Mouse (Mus musculus) midbrain, embryonic 15.5 days (tissue): Measurements from ENCODE around the gene Slc13a4. TPM values are rescaled to one million over a fixed set of nuclear protein-coding genes. Genes with fewer than 3 reads are reported as not detected.

Experiments used
- ATAC-seq: fragments of 200-750 bp; cut with Nextera tagmentation; replicated peaks from 2 replicates; pipeline ENCODE4 v1.8.0; 2017; ENCODE audit warnings: moderate TSS enrichment
- H3K27ac ChIP-seq: fragments of 300-500 bp; sonication (generic); 2 replicates; pipeline ENCODE4 v1.5.1; 2015; ENCODE audit warnings: mild to moderate bottlenecking, inconsistent platforms
- H3K27me3 ChIP-seq: fragments of 300-500 bp; sonication (generic); replicated peaks from 2 replicates; pipeline ENCODE4 v1.6.1; 2015; ENCODE audit warnings: inconsistent platforms
- H3K36me3 ChIP-seq: fragments of 300-500 bp; sonication (generic); replicated peaks from 2 replicates; pipeline ENCODE4 v1.6.1; 2015; ENCODE audit warnings: inconsistent platforms
- H3K4me1 ChIP-seq: fragments of 300-500 bp; sonication (generic); 2 replicates; pipeline ENCODE4 v1.6.1; 2015; ENCODE audit warnings: inconsistent platforms
- H3K4me2 ChIP-seq: fragments of 300-500 bp; sonication (generic); 2 replicates; pipeline ENCODE4 v1.6.1; 2015; ENCODE audit warnings: inconsistent platforms, mild to moderate bottlenecking, moderate library complexity
- H3K4me3 ChIP-seq: fragments of 300-500 bp; sonication (generic); 2 replicates; pipeline ENCODE4 v1.5.1; 2015; ENCODE audit warnings: mild to moderate bottlenecking, inconsistent platforms
- H3K9ac ChIP-seq: fragments of 300-500 bp; sonication (generic); 2 replicates; pipeline ENCODE4 v1.6.1; 2015; ENCODE audit warnings: mild to moderate bottlenecking, inconsistent platforms
- H3K9me3 ChIP-seq: fragments of 300-500 bp; sonication (generic); 2 replicates; pipeline ENCODE4 v1.6.1; 2016; ENCODE audit warnings: inconsistent platforms
- WGBS: fragments of 180-500 bp; shearing (Covaris S2); methylation state at CpG from one replicate; pipeline ENCODE4 v1.1.7; 2015; ENCODE audit warnings: mixed read lengths; 5-methylcytosine and 5-hydroxymethylcytosine counted together
- polyA plus RNA-seq: library from polyadenylated mRNA; unstranded; fragments of >200 nt; fragmentation: Nextera tagmentation; extraction: Ambion mirVana; gene quantifications from 2 replicates; pipeline ENCODE4 v1.2.1, GENCODE M21; 2015

Slc13a4 gene
- 11.2 and 11.6 TPM in 2 replicates for polyA plus RNA-seq

DNA sequence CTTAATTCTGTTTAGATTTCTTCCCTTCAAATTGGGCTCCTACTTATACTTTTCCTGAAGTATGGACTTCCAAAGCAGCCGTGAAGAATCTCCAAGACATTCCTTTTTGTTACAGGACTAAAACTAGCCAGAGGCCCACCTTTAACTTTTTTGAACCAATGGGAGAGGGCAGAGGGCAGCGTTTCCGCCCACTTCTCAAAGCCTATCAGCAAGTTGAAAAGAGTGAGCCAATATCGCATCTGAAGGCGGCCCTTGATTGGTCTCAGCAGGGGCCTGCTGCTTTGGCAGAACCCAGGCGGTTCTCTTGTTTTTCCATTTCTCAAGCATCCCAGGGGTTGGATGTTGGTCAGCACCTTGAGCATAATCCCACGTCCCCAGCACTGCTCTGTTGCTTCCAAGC is at the start of gene Slc13a4:
Gene Slc13a4, minus strand, starts transcription at position 95 of the 400 bp plus-strand sequence.
- H3K9ac ChIP-seq = no peak within 1 kb of the TSS
- no peaks in the 10 kb centered on the region for H3K4me1 ChIP-seq
- 17% methylated on average over 7 of the region's 7 CpGs for WGBS
- H3K4me3 ChIP-seq = no peak within 1 kb of the TSS
- no peaks in the 10 kb centered on the region for H3K36me3 ChIP-seq
- H3K9me3 ChIP-seq = no peaks in the 10 kb centered on the region
- H3K27ac ChIP-seq = no peak within 1 kb of the TSS
- no peak within 1 kb of the TSS for H3K4me2 ChIP-seq
- H3K27me3 ChIP-seq = no peaks in the 10 kb centered on the region
- no peak for ATAC-seq

GRCm38 (mm10) chr6:35355320-35355719 is 47.4 kb upstream of the Slc13a4 start:
- 86% methylated on average over 3 of the region's 3 CpGs for WGBS
- Histone ChIP-seq H3K4me2 (no peak overlapping the region), H3K9me3 (no peaks in the 10 kb centered on the region), H3K9ac (no peak overlapping the region), H3K36me3 (no peaks in the 10 kb centered on the region), H3K27ac (peak overlapping the region; percentile 18; the same call in 1 of the 2 replicates), H3K4me3 (no peak overlapping the region), H3K4me1 (peaks cover 13% of the 10 kb centered on the region), H3K27me3 (no peaks in the 10 kb centered on the region)
- no peak for ATAC-seq

DNA sequence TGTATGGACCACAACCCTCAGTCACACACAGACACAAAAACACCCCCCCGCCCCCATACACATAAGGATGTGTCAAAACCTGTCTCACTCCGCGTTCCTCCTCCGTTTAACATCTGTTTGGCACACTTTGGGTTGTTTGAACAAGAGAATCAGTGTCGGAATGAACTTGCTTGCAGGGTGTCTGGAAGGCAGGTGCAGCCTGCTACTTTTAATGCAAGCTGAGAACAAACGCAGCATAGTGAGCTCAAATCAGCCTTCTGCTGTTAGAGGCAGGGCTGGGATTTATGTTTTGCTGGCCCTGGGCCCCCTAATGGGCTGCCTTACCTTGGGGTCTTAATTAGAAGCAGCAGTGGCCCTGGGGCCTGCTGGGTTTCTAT is 46.7 kb upstream of the Slc13a4 start:
- peaks cover 13% of the 10 kb centered on the region for H3K4me1 ChIP-seq
- no peak overlapping the region for H3K9ac ChIP-seq
- H3K36me3 ChIP-seq = no peaks in the 10 kb centered on the region
- no peaks in the 10 kb centered on the region for H3K9me3 ChIP-seq
- peak overlapping the region; percentile 34 for H3K4me2 ChIP-seq
- no peaks in the 10 kb centered on the region for H3K27me3 ChIP-seq
- peak; percentile 78 for ATAC-seq
- 0 out of 2 replicates have a peak overlapping the region, but pooled peaks have one; percentile 18 for H3K27ac ChIP-seq
- WGBS = 7% methylated on average over 6 of the region's 6 CpGs
- H3K4me3 ChIP-seq = no peak overlapping the region

- Histone ChIP-seq H3K4me3 (no peak overlapping the region), H3K27ac (0 out of 2 replicates have a peak overlapping the region, but pooled peaks have one; percentile 2), H3K9me3 (no peaks in the 10 kb centered on the region), H3K27me3 (no peaks in the 10 kb centered on the region), H3K4me2 (peak overlapping the region; percentile 34), H3K4me1 (peaks cover 13% of the 10 kb centered on the region), H3K36me3 (no peaks in the 10 kb centered on the region), H3K9ac (no peak overlapping the region)
- ATAC-seq = 0 out of 2 replicates have a peak, but pooled peaks have one; percentile 46
- 7% methylated on average over 18 of the region's 18 CpGs for WGBS
Observed at GRCm38 (mm10) chr6:35353846-35354621, 46.1 kb upstream of the Slc13a4 start.

DNA sequence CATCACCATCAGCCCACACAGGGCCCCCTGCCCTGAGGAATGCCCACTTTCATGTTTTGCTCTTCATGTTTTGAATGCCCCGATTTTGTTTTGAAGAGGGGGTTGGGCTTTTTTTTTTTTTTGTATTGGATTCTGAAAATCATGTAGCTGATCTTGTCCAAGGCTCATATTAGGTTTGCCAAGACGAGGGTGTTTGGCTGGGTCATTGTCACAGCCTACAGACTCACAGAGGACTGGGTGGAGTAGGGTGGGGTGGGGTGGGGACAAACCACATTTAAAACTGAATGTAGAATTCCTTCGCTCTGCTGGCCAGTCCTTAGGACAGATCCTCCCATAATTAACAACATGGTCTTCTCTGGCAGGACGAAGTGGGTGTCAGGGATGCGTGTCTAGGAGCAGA is 45.5 kb upstream of the Slc13a4 start:
- ATAC-seq = no peak
- Histone ChIP-seq H3K27ac (no peak overlapping the region), H3K9ac (no peak overlapping the region), H3K4me2 (no peak overlapping the region), H3K4me1 (peaks cover 13% of the 10 kb centered on the region), H3K36me3 (no peaks in the 10 kb centered on the region), H3K4me3 (no peak overlapping the region), H3K9me3 (no peaks in the 10 kb centered on the region), H3K27me3 (no peaks in the 10 kb centered on the region)
- WGBS = 60% methylated on average over 5 of the region's 5 CpGs

DNA sequence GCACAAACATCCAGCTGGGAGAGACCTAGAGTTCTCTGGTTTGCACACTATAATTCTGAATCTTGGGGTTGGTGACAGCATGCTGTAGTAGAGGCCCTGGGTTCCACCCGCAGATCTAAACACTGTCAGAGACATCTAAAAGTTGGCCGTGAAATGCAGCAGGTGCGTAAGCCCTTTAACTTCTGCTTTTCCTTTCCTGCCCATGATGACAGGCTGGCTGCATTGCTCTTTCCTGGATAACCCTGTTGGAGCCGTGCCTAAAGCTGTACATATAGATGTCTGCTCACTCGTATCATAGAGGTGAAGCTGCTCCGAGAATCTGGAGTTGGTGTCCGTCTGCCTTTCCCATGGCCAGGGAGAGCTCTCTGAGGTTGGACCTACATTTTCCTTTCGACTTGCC is 44.9 kb upstream of the Slc13a4 start:
- no peak overlapping the region for H3K27ac ChIP-seq
- 86% methylated on average over 8 of the region's 8 CpGs for WGBS
- H3K9me3 ChIP-seq = no peaks in the 10 kb centered on the region
- no peak overlapping the region for H3K9ac ChIP-seq
- no peak overlapping the region for H3K4me2 ChIP-seq
- no peak for ATAC-seq
- H3K4me3 ChIP-seq = no peak overlapping the region
- peaks cover 13% of the 10 kb centered on the region for H3K4me1 ChIP-seq
- no peaks in the 10 kb centered on the region for H3K36me3 ChIP-seq
- H3K27me3 ChIP-seq = no peaks in the 10 kb centered on the region

DNA sequence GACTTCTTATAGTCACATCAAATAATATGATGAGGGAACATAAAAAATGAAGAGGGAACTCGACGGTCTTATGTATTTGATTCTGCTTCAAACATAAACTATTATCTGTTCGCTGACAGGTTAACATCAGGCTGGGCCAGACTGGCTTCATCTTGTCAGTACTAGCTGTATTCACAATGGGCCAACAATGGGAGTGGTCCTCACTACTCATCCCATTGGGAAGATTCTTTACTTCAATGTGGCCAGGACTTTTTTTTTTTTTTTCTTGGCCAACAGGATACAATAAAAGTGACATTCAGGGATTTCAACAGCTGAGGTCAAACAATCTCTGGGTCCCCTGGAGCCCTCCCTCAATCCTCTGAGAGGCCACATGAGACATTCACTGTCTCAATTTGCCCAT is 43.9 kb upstream of the Slc13a4 start:
- 95% methylated on average over 3 of the region's 3 CpGs for WGBS
- ATAC-seq = no peak

GRCm38 (mm10) chr6:35349784-35350183 is 41.9 kb upstream of the Slc13a4 start:
- no peak for ATAC-seq
- H3K4me2 ChIP-seq = no peak overlapping the region
- no peaks in the 10 kb centered on the region for H3K36me3 ChIP-seq
- peaks cover 11% of the 10 kb centered on the region for H3K4me1 ChIP-seq
- H3K4me3 ChIP-seq = no peak overlapping the region
- 70% methylated on average over 7 of the region's 7 CpGs for WGBS
- no peak overlapping the region for H3K27ac ChIP-seq
- H3K27me3 ChIP-seq = no peaks in the 10 kb centered on the region
- no peaks in the 10 kb centered on the region for H3K9me3 ChIP-seq
- H3K9ac ChIP-seq = no peak overlapping the region

More for the DNA sequence above, 43.9 kb upstream of the Slc13a4 start:
- Histone ChIP-seq H3K4me1 (peaks cover 13% of the 10 kb centered on the region), H3K9me3 (no peaks in the 10 kb centered on the region), H3K27me3 (no peaks in the 10 kb centered on the region), H3K4me2 (no peak overlapping the region), H3K4me3 (no peak overlapping the region), H3K9ac (no peak overlapping the region), H3K27ac (no peak overlapping the region), H3K36me3 (no peaks in the 10 kb centered on the region)

DNA sequence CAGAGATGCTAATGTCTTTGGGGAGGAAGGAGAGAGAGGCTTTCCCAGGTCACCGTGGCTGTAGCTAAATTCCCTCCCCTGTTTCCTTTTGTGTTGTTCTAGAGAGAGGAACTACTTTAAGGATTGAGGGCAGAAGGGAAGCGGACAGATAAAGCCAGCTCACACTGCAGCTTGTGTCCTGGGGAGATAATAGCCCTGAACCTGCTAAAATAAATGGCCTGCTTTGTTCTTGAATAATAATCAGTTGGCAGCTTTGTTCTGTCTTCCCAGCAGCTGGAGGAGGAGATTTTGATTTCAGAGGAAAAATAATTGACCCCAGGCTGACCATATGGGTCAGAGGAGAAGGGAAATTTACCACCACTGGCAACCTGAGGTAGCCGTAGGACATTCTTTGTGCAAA is 30.7 kb upstream of the Slc13a4 start:
- H3K9ac ChIP-seq = no peak overlapping the region
- 14% methylated on average over 3 of the region's 3 CpGs for WGBS
- no peak overlapping the region for H3K27ac ChIP-seq
- no peaks in the 10 kb centered on the region for H3K36me3 ChIP-seq
- no peak for ATAC-seq
- peaks cover 5% of the 10 kb centered on the region; the same call in 1 of the 2 replicates for H3K4me1 ChIP-seq
- no peak overlapping the region for H3K4me3 ChIP-seq
- no peak overlapping the region for H3K4me2 ChIP-seq
- no peaks in the 10 kb centered on the region for H3K27me3 ChIP-seq
- H3K9me3 ChIP-seq = no peaks in the 10 kb centered on the region

- Histone ChIP-seq H3K36me3 (no peaks in the 10 kb centered on the region), H3K9me3 (no peaks in the 10 kb centered on the region), H3K27ac (no peak overlapping the region), H3K9ac (no peak overlapping the region), H3K4me1 (peaks cover 5% of the 10 kb centered on the region; the same call in 1 of the 2 replicates), H3K4me3 (no peak overlapping the region), H3K4me2 (no peak overlapping the region), H3K27me3 (no peaks in the 10 kb centered on the region)
- WGBS = 79% methylated on average over 8 of the region's 8 CpGs
- no peak for ATAC-seq
Observed at GRCm38 (mm10) chr6:35337836-35338235, 29.9 kb upstream of the Slc13a4 start.

DNA sequence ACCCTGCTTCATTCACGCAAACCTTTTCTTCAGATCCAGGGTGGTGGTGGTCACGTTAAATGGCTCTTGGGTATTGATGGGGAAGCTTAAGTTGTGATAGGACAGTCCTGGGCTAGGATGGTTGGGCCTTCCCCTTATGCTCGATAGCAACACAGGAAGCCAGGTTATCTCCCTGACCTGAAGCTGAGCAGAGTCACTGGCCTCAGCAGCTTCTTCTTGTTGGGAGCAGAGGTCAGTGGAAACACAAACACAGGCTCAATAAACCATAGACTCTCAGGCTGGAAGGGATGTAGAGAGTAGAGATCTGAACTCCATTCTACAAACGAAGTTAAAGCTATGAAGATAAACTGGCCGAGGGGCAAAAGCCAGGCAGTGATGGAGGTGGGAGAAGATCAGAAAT is 27.5 kb upstream of the Slc13a4 start:
- H3K27me3 ChIP-seq = no peaks in the 10 kb centered on the region
- WGBS = 86% methylated on average over 5 of the region's 5 CpGs
- H3K4me2 ChIP-seq = no peak overlapping the region
- peaks cover 5% of the 10 kb centered on the region; the same call in 1 of the 2 replicates for H3K4me1 ChIP-seq
- no peak for ATAC-seq
- H3K9me3 ChIP-seq = no peaks in the 10 kb centered on the region
- no peaks in the 10 kb centered on the region for H3K36me3 ChIP-seq
- H3K27ac ChIP-seq = no peak overlapping the region
- H3K4me3 ChIP-seq = no peak overlapping the region
- no peak overlapping the region for H3K9ac ChIP-seq

DNA sequence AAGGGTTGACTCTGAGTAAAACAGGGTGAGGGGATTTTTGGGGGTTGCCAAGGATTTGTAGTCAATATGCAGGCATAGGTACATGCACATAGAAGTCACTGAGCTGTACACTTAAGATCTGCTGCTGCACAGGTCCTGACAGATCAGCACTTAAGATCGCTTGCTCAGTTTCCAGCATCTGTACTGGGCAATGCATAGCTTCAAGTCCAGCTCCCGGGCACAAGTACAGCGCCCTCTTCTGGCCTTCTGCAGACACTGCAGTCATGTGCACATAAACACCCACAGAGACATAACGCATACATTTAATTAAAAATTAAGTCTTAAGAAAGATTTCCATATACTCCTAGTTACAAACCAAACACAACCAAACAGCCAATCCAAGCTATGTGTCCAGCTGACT is 26.3 kb upstream of the Slc13a4 start:
- peaks cover 5% of the 10 kb centered on the region; the same call in 1 of the 2 replicates for H3K4me1 ChIP-seq
- H3K9ac ChIP-seq = no peak overlapping the region
- no peak overlapping the region for H3K4me2 ChIP-seq
- H3K27ac ChIP-seq = no peak overlapping the region
- H3K27me3 ChIP-seq = no peaks in the 10 kb centered on the region
- ATAC-seq = no peak
- no peaks in the 10 kb centered on the region for H3K9me3 ChIP-seq
- H3K4me3 ChIP-seq = no peak overlapping the region
- WGBS = 74% methylated on average over 4 of the region's 4 CpGs
- H3K36me3 ChIP-seq = no peaks in the 10 kb centered on the region

DNA sequence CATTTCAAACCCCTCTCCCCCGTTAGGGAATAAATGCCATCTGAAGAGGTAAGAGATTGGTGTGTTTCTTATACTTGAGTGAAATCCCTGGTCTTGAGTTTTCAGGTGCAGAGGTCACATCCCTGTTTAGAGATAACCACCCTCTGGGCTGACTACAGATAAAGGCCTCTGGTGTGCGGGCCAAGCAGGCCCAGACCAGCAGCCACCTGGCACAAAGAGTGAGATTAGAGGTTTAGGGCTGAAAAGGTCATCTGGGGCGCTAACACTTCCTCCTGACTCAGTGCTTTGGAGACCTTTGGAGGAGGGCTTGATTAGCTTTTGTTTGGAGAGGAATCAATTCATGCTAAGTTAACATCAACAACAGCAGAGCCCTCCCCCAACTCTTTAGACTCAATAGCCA is 25.7 kb upstream of the Slc13a4 start:
- no peak overlapping the region for H3K4me3 ChIP-seq
- H3K4me2 ChIP-seq = no peak overlapping the region
- no peaks in the 10 kb centered on the region for H3K27me3 ChIP-seq
- no peaks in the 10 kb centered on the region for H3K36me3 ChIP-seq
- H3K9me3 ChIP-seq = no peaks in the 10 kb centered on the region
- ATAC-seq = no peak
- H3K4me1 ChIP-seq = peaks cover 3% of the 10 kb centered on the region; the same call in 1 of the 2 replicates
- no peak overlapping the region for H3K27ac ChIP-seq
- no peak overlapping the region for H3K9ac ChIP-seq
- 25% methylated on average over 3 of the region's 3 CpGs for WGBS
